Mouse (Mus musculus) common myeloid progenitor, adult 5-6 weeks (primary cell): ENCODE data around the gene Rftn1. TPM values are rescaled to one million over a fixed set of nuclear protein-coding genes. Genes with fewer than 3 reads are reported as not detected.

Source experiments
- ATAC-seq: replicated peaks from 2 replicates; pipeline ENCODE4 v1.8.0; 2016; ENCODE audit warnings: low read depth, mild to moderate bottlenecking, moderate TSS enrichment, inconsistent platforms; ENCODE audit not compliant: poor library complexity, severe bottlenecking
- total RNA-seq: library from RNA; stranded (forward); fragments of 200-1000, 187-1606 nt; gene quantifications from 2 replicates; pipeline ENCODE4 v1.2.3, GENCODE M21; 2017

Gene Rftn1
- total RNA-seq, 1 experiment from 2014 or later: 43.0 TPM

DNA sequence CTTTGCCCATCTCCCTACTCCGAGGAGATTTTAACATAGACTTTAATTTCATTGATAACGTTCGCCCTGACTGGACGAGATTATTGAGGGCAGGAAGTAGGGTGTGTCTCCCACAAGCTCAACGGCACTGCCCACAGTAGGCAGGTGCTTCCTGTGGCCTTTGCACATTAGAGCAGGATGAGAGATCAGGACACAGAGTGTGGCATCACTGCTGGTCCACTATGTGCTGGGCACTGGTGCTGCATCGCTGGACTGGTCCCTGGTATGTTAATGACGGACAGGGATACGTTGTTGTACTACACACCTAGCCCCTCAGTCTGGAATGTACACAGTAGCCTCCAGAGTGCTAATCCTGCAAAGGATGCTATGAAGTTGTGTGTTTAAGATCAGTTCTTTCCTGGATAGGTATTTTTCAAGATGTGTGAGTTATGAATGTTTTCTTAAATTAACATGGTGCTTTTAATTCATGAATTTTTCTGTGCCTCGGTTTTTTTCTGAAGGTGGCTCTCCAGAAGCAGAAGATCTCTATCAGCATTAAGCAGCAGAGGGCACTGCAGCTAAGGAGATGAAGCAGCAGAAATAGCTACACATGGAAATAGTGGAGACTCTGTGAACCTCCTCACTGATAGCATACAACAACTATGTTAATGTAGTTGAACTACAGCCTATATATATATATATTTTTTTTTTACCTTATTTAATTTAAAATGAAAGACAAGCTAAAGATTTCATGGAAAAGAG lies 221.8 kb downstream of the Rftn1 start:
- peak; percentile 79 for ATAC-seq

GRCm38 (mm10) chr17:49965846-49966762 lies 224.4 kb downstream of the Rftn1 start:
- no peak for ATAC-seq

DNA sequence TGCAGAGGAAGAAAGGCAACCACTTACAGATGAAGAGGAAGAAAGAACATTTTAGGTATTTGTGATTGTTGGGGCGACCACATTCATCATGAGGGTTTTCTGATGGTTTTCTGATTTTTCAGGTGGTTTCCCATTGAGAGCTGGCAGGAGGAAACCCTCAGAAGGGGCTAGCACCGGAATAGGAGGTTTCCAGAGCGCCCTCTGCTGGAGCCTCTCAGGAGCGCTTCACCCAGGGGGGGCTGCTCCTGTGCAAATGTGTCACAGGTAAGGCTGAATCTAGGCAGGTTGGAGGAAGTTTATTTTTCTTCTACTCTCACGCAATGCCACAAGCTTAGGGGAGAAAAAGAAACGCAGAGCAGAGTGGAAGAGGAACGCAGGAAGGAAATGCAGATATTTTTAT lies 225.4 kb downstream of the Rftn1 start:
- ATAC-seq: no peak

GRCm38 (mm10) chr17:49964471-49964870 lies 226.0 kb downstream of the Rftn1 start:
- ATAC-seq: no peak

- ATAC-seq: no peak
Observed at GRCm38 (mm10) chr17:49959021-49959420, 231.5 kb downstream of the Rftn1 start.

DNA sequence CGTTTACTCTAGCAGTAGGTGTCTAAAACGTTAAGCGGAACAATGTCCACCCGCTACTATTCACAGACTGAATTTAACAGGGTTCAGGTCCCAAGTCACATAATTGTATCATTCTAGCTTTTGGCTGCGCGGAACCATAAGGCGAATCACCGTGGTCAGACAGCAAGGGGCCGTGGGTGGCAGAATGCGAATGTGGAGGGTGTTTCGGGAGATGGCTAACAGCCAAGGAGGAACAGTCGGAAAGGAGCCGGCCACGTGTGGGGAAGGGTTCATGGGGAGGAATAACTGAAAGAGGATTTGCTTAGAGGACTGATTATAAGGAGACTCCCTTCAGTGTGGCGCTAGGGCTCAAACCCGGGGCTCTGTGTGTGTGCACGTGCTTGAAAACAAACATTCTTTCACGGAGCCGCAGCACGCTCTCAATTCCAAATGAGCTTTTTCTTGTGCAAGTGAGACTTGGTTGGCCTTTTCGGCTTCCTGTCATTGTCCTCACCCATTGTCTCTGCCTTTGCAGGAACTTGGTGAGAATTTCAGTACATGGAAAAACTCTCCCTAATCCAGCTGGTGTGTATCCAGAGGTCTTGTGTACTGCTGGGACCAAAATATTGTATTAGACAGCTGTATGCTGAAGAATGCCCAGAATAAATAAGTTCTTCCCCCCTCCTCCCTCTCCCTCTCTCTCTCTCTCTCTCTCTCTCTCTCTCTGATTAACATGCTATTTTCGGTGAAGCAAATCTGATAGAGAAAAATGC lies 238.4 kb downstream of the Rftn1 start:
- ATAC-seq: peak; percentile 33; the same call in 1 of the 2 replicates

DNA sequence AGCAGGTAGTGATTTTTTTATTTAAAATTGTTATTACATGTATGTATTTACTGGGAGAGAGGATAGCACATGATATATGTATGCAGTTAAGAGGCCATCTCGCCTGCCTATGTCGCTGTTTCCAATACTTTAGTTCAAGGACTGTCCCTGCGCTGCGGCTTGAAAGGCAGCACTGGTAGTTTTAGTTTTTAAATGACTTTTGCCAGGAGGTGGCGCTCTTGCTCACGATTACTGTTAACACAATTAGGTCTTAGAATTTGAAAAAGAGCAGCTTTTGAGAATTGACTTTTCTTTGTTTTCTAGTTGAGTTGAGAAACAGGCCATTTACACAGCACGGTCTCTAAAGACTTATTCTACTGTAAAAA lies 239.0 kb downstream of the Rftn1 start:
- ATAC-seq: peak; percentile 80

- ATAC-seq: peak; percentile 71; the same call in 1 of the 2 replicates
Observed at GRCm38 (mm10) chr17:49942674-49943073, 247.8 kb downstream of the Rftn1 start.

Other genes with a start within 250 kb of the Rftn1 start
- gene Dazl, start 103.0 kb upstream of the Rftn1 start, total RNA-seq: not detected in 2 replicates